Mouse (Mus musculus): ENCODE data around the gene Snapin. TPM values are rescaled to one million over a fixed set of nuclear protein-coding genes. Genes with fewer than 3 reads are reported as not detected.

The Snapin gene
- total RNA-seq (2023): 39.5 TPM

DNA sequence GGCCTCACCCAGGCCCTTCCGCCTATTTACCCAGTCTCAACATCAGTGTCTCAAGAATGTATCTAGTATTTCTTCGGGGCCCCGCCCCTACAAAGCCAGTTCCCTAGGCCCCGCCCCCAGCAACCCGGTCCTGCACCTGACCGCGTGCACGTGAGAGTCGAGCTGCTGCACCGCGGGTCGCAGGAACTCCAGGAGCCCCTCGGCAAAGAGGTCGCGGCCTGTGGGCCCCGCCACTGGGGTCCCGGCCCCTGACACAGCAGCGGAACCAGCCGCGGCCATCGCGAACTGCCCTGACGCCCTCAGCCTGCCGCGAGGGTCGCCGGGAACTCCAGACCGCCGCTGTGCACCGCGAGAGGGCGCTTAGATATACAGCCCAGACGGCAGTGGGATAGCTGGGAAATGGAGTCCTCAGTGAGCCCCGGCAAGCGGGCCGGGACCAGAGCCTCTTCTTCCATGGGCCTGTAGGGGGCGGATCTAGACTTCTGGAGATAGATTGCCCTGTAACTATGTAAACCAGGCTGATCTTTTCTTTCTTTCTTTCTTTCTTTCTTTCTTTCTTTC is at the start of gene Snapin:
Gene Snapin (minus strand): TSS at position 338 of the 561 bp plus-strand sequence.

DNA sequence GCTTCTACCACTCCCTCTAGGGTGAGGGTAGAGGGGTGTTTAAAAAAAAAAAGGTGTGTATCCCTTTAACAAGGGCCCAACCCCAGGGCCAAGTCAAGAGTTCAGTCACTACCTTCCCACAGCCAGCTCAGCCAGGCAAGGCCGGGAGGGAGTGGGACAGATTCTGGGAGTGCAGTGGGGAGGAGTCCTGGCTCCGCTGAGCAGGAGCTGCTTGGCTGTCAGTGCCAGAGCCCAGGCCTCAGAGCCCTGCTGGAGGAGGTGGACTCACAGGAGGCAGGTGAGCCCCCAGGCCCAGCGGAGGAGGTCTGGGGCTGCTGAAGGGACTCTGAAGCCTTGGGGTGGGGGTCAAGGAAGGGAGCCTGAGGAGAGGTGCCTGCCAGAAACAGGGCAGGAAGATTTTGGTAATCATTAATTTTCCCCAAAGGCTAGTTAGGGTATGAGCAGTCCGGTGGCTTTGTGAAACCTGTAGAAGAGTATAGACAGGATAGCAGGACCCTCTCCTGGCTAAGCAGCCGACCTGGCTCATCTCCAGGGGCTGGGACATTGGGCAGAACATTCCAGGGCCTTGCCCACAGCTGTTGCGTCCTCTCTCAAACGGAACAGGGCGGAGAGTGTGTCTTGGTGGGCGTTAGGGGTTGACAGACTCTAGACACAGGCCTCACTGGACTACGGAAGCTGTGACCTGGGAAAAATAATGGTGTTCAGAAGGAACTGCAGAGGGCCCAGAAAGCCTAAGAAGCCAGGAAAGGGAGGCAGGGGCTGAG is 46.5 kb upstream of the Snapin start, which contains the start of gene S100a16:
Gene S100a16 (plus strand): TSS at position 114 of the 764 bp plus-strand sequence.

DNA sequence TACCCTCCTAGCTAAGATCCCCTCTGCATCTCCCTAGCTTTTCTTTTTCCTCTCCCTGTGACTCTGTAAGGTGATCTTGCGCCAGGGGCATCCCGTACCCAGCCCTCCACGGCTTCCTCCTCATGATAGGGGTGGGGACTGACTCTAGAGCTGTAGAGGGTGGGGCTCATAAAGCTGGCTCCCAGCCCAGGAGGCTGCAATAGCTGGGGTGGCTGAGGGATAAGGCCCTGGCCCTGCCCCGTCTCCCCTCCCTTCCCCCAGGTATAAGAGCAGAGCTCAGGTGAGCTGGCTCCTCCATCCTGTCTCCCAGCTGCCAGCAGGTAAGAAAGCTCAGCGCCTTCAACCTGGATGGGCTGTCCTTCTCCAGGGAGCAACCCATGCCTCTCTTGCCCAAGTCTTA is 35.7 kb upstream of the Snapin start, which contains the start of gene S100a14:
Gene S100a14 (plus strand): TSS at position 277 of the 400 bp plus-strand sequence.

DNA sequence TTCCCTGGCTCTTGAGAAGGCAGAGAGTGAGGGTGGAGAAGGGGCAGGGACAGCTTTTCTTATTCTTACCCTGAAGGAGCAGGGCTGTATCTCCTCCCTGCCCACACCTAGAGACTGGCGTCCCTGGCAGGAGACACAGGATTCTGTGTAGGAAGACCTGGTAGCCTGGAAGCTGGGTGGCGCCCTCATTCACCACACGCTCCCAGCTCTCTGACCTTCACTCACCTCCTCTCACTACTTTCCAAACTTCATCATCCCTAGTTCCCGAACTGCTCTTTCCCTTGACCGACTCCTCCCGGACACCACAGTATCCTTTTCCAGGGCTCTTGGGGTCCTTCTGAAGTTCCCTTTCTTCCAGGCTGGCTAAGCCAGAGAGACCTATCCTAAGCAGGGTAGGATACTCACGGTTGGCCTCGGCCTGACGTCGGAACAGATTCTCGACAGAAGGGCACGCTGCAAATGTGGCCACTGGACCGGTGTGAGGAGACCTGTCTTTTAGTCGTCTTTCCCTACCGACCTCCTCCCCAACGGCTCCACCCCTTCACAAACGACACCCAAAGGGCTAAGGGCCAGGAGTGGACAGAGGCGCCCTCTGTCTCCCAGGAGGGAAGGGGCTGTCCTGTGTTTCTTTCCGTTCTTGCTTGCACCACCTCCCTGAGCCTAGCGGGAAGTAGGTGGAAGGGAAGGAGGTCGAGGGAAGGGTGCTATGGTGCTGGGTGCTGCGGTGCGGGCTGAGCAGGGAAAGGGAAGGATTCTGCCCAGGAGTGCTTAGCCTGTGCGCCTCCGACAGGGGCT is 23.2 kb upstream of the Snapin start, which contains the start of the genes S100a1 and S100a13:
Gene S100a1 (minus strand): TSS at position 597 of the 795 bp plus-strand sequence.
Gene S100a13 (plus strand): TSS at position 640 of the 795 bp plus-strand sequence.

DNA sequence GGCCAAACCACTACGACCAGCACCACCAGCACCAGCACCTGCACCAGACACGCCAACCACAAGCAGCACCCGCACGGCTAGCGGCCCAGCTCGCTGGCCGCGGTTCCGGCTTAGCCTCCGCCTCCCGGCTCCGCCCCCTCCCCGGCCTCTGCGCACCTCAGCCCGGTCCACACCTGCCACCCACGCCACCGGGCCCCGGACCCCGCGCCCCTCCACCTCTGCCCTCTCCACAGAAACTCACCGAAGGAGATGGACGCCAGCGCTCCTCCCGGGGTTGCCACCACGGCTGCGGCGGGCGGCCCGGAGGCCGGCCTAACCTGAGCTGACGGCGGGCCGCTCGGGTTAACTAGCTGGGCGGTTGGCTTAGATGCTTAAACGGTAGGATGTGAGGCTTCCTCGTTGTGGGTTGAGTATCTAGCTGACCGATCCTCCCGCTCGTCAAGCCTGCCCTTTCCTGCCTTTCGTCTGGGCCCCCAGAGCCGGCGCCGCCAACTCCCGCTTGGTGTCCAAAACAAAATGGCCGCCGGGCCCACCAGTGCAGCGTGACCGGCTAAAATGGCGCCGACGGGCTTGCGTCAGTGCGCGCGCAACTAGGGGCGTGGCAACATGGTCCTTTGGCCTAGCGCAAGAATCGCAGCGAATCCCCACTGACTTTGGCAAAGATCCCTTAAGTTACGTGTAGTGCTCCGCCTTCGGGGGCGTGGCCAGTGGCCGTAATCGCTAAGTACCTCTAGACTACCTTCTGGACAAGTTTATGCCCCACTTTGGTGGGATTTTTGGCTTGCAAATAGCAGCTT is 18.3 kb upstream of the Snapin start, which contains the start of gene Chtop:
Gene Chtop (minus strand): TSS at position 549 of the 797 bp plus-strand sequence.

DNA sequence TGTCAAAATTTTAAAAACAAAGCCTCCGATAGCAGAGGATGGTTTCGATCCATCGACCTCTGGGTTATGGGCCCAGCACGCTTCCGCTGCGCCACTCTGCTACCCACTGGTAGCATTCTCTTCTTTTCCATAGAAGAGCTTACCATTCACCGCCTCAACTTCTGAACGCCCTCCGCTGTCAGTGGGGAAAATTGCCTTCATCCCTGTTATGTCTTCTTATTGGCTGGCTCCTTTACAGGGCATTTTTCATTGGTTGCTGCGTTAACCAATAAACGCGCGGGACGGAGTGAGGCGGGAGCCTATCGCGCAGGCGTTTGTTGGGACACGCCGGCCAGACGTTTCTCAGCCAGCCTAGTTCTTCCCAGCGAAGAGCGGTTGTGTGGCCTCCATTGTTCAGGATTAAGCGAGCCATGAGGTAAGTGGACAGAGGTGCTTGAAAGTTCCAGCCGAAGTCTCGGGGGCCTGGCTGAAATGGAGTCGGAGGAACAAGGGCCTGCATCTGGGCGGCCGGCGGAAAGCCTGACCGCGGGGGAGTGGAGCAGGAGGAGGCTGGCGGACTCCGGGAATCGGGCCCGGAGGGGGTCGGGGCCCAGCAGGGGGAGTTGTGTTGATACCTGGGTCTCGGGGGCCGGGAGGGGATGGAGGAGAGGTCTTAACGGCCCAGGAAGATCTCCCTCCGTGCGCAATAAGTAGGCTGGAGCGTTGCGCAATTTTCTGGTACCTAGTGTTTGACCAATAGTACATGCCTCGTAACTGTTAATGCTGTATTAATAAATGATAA is 14.8 kb downstream of the Snapin start, which contains the start of gene Ilf2:
Gene Ilf2 (plus strand): TSS at position 296 of the 781 bp plus-strand sequence.

DNA sequence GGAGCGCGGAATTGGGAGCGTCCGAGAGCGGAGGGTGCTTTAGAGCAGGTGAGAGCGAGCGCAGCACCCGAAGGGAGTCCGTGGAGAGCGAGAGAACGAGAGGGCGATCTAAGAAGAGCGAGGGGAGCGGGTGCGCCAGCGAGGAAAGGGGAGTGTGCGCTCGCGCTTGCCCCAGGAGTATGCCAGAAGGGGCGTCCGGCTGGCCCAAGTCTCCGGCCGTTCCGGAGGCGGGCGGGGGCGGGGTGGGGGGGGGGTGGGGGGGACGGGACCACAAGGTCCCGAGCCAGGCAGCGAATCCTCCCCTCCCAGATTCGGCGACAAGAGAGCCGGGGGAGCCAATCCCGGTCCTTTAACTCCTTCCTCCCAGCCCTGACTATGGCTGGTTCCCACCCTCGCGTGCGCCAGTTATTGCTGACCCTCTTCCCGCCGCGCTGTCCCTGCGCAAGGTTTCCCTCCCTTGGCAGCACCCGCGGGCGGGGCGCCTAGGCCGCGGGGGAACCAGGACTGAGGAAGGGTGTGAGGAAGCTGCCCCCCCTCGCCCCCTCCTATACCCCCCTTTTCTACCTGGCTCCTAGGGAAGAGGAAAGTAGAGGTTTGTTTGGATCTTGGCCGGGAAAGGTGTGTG is 25.0 kb downstream of the Snapin start, which contains the start of gene Npr1:
Gene Npr1 (minus strand): TSS at position 181 of the 625 bp plus-strand sequence.

Other genes with a start within 250 kb of the Snapin start
- not detected for gene Creb3l4, start 247.5 kb downstream of the Snapin start, total RNA-seq (2023)
- 17.2 TPM for gene Slc39a1, start 242.9 kb downstream of the Snapin start, total RNA-seq (2023)
- gene Crtc2, start 236.9 kb downstream of the Snapin start, total RNA-seq (2023): 97.9 TPM
- gene Dennd4b, start 225.8 kb downstream of the Snapin start, total RNA-seq (2023): 73.2 TPM
- 128 TPM for gene Gatad2b, start 197.9 kb downstream of the Snapin start, total RNA-seq (2023)
- 0.92 TPM for gene Slc27a3, start 101.1 kb downstream of the Snapin start, total RNA-seq (2023)
- gene Ints3, start 57.4 kb downstream of the Snapin start, total RNA-seq (2023): 46.2 TPM
- not detected for gene Npr1, start 25.2 kb downstream of the Snapin start, total RNA-seq (2023)
- 87.3 TPM for gene Ilf2, start 14.9 kb downstream of the Snapin start, total RNA-seq (2023)
- gene Chtop, start 18.5 kb upstream of the Snapin start, total RNA-seq (2023): 191 TPM
- gene S100a1, start 23.4 kb upstream of the Snapin start, total RNA-seq (2023): 3.9 TPM
- 23.9 TPM for gene S100a13, start 23.4 kb upstream of the Snapin start, total RNA-seq (2023)
- 0.86 TPM for gene S100a14, start 35.8 kb upstream of the Snapin start, total RNA-seq (2023)
- not detected for gene S100a16, start 46.2 kb upstream of the Snapin start, total RNA-seq (2023)
- not detected for gene S100a3, start 69.5 kb upstream of the Snapin start, total RNA-seq (2023)
- gene S100a2, start 99.2 kb upstream of the Snapin start, total RNA-seq (2023): not detected
- not detected for gene Gm42674, start 110.9 kb upstream of the Snapin start, total RNA-seq (2023)
- gene S100a4, start 112.7 kb upstream of the Snapin start, total RNA-seq (2023): 7.6 TPM
- gene S100a5, start 117.5 kb upstream of the Snapin start, total RNA-seq (2023): not detected
- gene S100a6, start 121.8 kb upstream of the Snapin start, total RNA-seq (2023): 8.8 TPM
- not detected for gene S100a7a, start 163.0 kb upstream of the Snapin start, total RNA-seq (2023)
- gene S100a8, start 177.9 kb upstream of the Snapin start, total RNA-seq (2023): 24.0 TPM
- 28.6 TPM for gene S100a9, start 204.7 kb upstream of the Snapin start, total RNA-seq (2023)
- not detected for gene Pglyrp4, start 235.9 kb upstream of the Snapin start, total RNA-seq (2023)